Mouse (Mus musculus) stomach, embryonic 14.5 days (tissue): ENCODE measurements at regions not wholly inside any gene's neighbourhood (a gene's known extent, or its start where the extent isn't known, plus 50 kb on each side); places are given as distances from the start of the nearest gene placed in this dataset.

ENCODE experiments used
- ATAC-seq: fragments of 200-750 bp; cut with Nextera tagmentation; 2 replicates; pipeline ENCODE4 v1.8.0; 2017; ENCODE audit warnings: low read depth, moderate TSS enrichment; ENCODE audit not compliant: insufficient number of reproducible peaks, insufficient read depth, low FRiP score
- H3K27ac ChIP-seq: fragments of 300-500 bp; sonication (generic); 2 replicates; pipeline ENCODE4 v1.5.1; 2014; ENCODE audit warnings: mild to moderate bottlenecking, low read length, moderate library complexity, mixed read lengths
- H3K27me3 ChIP-seq: fragments of 300-500 bp; sonication (generic); 2 replicates; pipeline ENCODE4 v1.6.1; 2014; ENCODE audit warnings: low read length, control low read depth, mixed read lengths; ENCODE audit not compliant: control insufficient read depth, insufficient read depth
- H3K36me3 ChIP-seq: fragments of 300-500 bp; sonication (generic); 2 replicates; pipeline ENCODE4 v1.6.1; 2014; ENCODE audit warnings: mild to moderate bottlenecking, control low read depth, low read length, moderate library complexity, mixed read lengths; ENCODE audit not compliant: control insufficient read depth, insufficient read depth
- H3K4me1 ChIP-seq: fragments of 300-500 bp; sonication (generic); 2 replicates; pipeline ENCODE4 v1.6.1; 2014; ENCODE audit warnings: low read length, control low read depth, mixed read lengths; ENCODE audit not compliant: control insufficient read depth, insufficient read depth
- H3K4me2 ChIP-seq: fragments of 300-500 bp; sonication (generic); replicated peaks from 2 replicates; pipeline ENCODE4 v1.6.1; 2014; ENCODE audit warnings: low read depth, low read length, control low read depth
- H3K4me3 ChIP-seq: fragments of 300-500 bp; sonication (generic); 2 replicates; pipeline ENCODE4 v1.5.1; 2014; ENCODE audit warnings: low read depth, low read length, control low read depth
- H3K9ac ChIP-seq: fragments of 300-500 bp; sonication (generic); replicated peaks from 2 replicates; pipeline ENCODE4 v1.6.1; 2014; ENCODE audit warnings: low read depth, mild to moderate bottlenecking, control low read depth, low read length, moderate library complexity, mixed read lengths
- H3K9me3 ChIP-seq: fragments of 300-500 bp; sonication (generic); 2 replicates; pipeline ENCODE4 v1.6.1; 2016; ENCODE audit warnings: low read depth, low read length, control low read depth; ENCODE audit not compliant: control insufficient read depth
- WGBS: fragments of 180-500 bp; shearing (Covaris S2); extraction: QIAGEN DNeasy Blood & Tissue Kit; methylation state at CpG from one replicate; pipeline ENCODE4 v1.1.7; 2014; 5-methylcytosine and 5-hydroxymethylcytosine counted together

GRCm38 (mm10) chr10:92314606-92315005 lies 407.6 kb downstream of the Nedd1 start:
- 47% methylated on average over 3 of the region's 3 CpGs for WGBS
- Histone ChIP-seq H3K36me3 (no peaks in the 10 kb centered on the region), H3K9ac (no peak overlapping the region), H3K27me3 (no peaks in the 10 kb centered on the region), H3K27ac (no peak overlapping the region), H3K4me3 (no peak overlapping the region), H3K4me2 (no peak overlapping the region), H3K9me3 (no peaks in the 10 kb centered on the region), H3K4me1 (no peaks in the 10 kb centered on the region)
- ATAC-seq, result no peak

- Histone ChIP-seq H3K9ac (no peak overlapping the region), H3K36me3 (no peaks in the 10 kb centered on the region), H3K27me3 (no peaks in the 10 kb centered on the region), H3K4me3 (no peak overlapping the region), H3K27ac (no peak overlapping the region), H3K4me2 (no peak overlapping the region), H3K9me3 (no peaks in the 10 kb centered on the region), H3K4me1 (no peaks in the 10 kb centered on the region)
- ATAC-seq, result no peak
- 89% methylated on average over 6 of the region's 6 CpGs for WGBS
Measured at GRCm38 (mm10) chr10:92312278-92312677, 409.9 kb downstream of the Nedd1 start.

GRCm38 (mm10) chr10:92308643-92309042 lies 413.6 kb downstream of the Nedd1 start:
- Histone ChIP-seq H3K4me1 (no peaks in the 10 kb centered on the region), H3K9ac (no peak overlapping the region), H3K27me3 (no peaks in the 10 kb centered on the region), H3K36me3 (no peaks in the 10 kb centered on the region), H3K4me2 (no peak overlapping the region), H3K27ac (no peak overlapping the region), H3K4me3 (no peak overlapping the region), H3K9me3 (no peaks in the 10 kb centered on the region)
- WGBS, result 96% methylated on average over 3 of the region's 3 CpGs
- no peak for ATAC-seq

GRCm38 (mm10) chr10:92307861-92308260 lies 414.4 kb downstream of the Nedd1 start:
- 35% methylated on average over 3 of the region's 3 CpGs for WGBS

GRCm38 (mm10) chr10:92298693-92299092 lies 423.5 kb downstream of the Nedd1 start:
- no peak overlapping the region for H3K4me3 ChIP-seq
- no peak overlapping the region for H3K27ac ChIP-seq
- H3K9ac ChIP-seq, result no peak overlapping the region
- H3K9me3 ChIP-seq, result no peaks in the 10 kb centered on the region
- H3K4me1 ChIP-seq, result no peaks in the 10 kb centered on the region
- 78% methylated on average over 13 of the region's 13 CpGs for WGBS
- H3K27me3 ChIP-seq, result no peaks in the 10 kb centered on the region
- no peaks in the 10 kb centered on the region for H3K36me3 ChIP-seq
- no peak for ATAC-seq
- no peak overlapping the region for H3K4me2 ChIP-seq

More at GRCm38 (mm10) chr10:92307861-92308260, 414.4 kb downstream of the Nedd1 start:
- ATAC-seq, result no peak
- H3K9ac ChIP-seq, result no peak overlapping the region
- H3K27ac ChIP-seq, result no peak overlapping the region
- no peak overlapping the region for H3K4me2 ChIP-seq
- H3K9me3 ChIP-seq, result no peaks in the 10 kb centered on the region
- H3K4me1 ChIP-seq, result no peaks in the 10 kb centered on the region
- H3K27me3 ChIP-seq, result no peaks in the 10 kb centered on the region
- no peak overlapping the region for H3K4me3 ChIP-seq
- no peaks in the 10 kb centered on the region for H3K36me3 ChIP-seq

GRCm38 (mm10) chr10:92296837-92297236 lies 425.4 kb downstream of the Nedd1 start:
- H3K9ac ChIP-seq, result no peak overlapping the region
- H3K4me1 ChIP-seq, result no peaks in the 10 kb centered on the region
- H3K4me3 ChIP-seq, result no peak overlapping the region
- no peak overlapping the region for H3K4me2 ChIP-seq
- WGBS, result 83% methylated on average over 4 of the region's 4 CpGs
- H3K36me3 ChIP-seq, result no peaks in the 10 kb centered on the region
- no peak overlapping the region for H3K27ac ChIP-seq
- H3K27me3 ChIP-seq, result no peaks in the 10 kb centered on the region
- H3K9me3 ChIP-seq, result no peaks in the 10 kb centered on the region
- no peak for ATAC-seq

- H3K27me3 ChIP-seq, result no peaks in the 10 kb centered on the region
- no peak overlapping the region for H3K4me2 ChIP-seq
- no peaks in the 10 kb centered on the region for H3K4me1 ChIP-seq
- no peak overlapping the region for H3K27ac ChIP-seq
- no peak overlapping the region for H3K9ac ChIP-seq
- no peak overlapping the region for H3K4me3 ChIP-seq
- no peaks in the 10 kb centered on the region for H3K36me3 ChIP-seq
- ATAC-seq, result no peak
- WGBS, result 92% methylated on average over 9 of the region's 9 CpGs
- H3K9me3 ChIP-seq, result no peaks in the 10 kb centered on the region
Measured at GRCm38 (mm10) chr10:92296303-92296702, 425.9 kb downstream of the Nedd1 start.

- Histone ChIP-seq H3K4me2 (no peak overlapping the region), H3K4me1 (no peaks in the 10 kb centered on the region), H3K9ac (no peak overlapping the region), H3K9me3 (no peaks in the 10 kb centered on the region), H3K27me3 (no peaks in the 10 kb centered on the region), H3K36me3 (no peaks in the 10 kb centered on the region), H3K27ac (no peak overlapping the region), H3K4me3 (no peak overlapping the region)
- ATAC-seq, result no peak
- 49% methylated on average over 4 of the region's 4 CpGs for WGBS
Measured at GRCm38 (mm10) chr10:92293261-92293660, 429.0 kb downstream of the Nedd1 start.

- H3K4me1 ChIP-seq, result no peaks in the 10 kb centered on the region
- no peaks in the 10 kb centered on the region for H3K9me3 ChIP-seq
- H3K36me3 ChIP-seq, result no peaks in the 10 kb centered on the region
- H3K9ac ChIP-seq, result no peak overlapping the region
- ATAC-seq, result no peak
- no peak overlapping the region for H3K27ac ChIP-seq
- no peak overlapping the region for H3K4me2 ChIP-seq
- 59% methylated on average over 5 of the region's 5 CpGs for WGBS
- no peak overlapping the region for H3K4me3 ChIP-seq
- H3K27me3 ChIP-seq, result no peaks in the 10 kb centered on the region
Measured at GRCm38 (mm10) chr10:92289230-92289629, 433.0 kb downstream of the Nedd1 start.
